Mouse (Mus musculus): ENCODE data around the gene Fam49a.
"Not testable (repeated sequence)": the region's sequence is repeated elsewhere in the genome, so short reads cannot be mapped to it uniquely, and the experiment has no call there.

The Fam49a gene

GRCm38 (mm10) chr12:12261987-12262971, at the start of gene Fam49a:
TSS of gene Fam49a (plus strand) at chr12:12262139.
- peak; percentile 78 for DNase-seq

GRCm38 (mm10) chr12:12213536-12213935, 48.4 kb upstream of the Fam49a start:
- DNase-seq, result no peak

GRCm38 (mm10) chr12:12218947-12219346, 43.0 kb upstream of the Fam49a start:
- no peak for DNase-seq

GRCm38 (mm10) chr12:12220755-12221496, 41.0 kb upstream of the Fam49a start:
- peak; percentile 33 for DNase-seq

GRCm38 (mm10) chr12:12222585-12223290, 39.2 kb upstream of the Fam49a start:
- DNase-seq, result no peak

GRCm38 (mm10) chr12:12223336-12223735, 38.6 kb upstream of the Fam49a start:
- DNase-seq, result no peak

GRCm38 (mm10) chr12:12225706-12226105, 36.2 kb upstream of the Fam49a start:
- DNase-seq, result peak; percentile 55

- DNase-seq, result no peak
Observed at GRCm38 (mm10) chr12:12227594-12227993, 34.3 kb upstream of the Fam49a start.

- DNase-seq, result no peak
Observed at GRCm38 (mm10) chr12:12230031-12230557, 31.8 kb upstream of the Fam49a start.

- no peak for DNase-seq
Observed at GRCm38 (mm10) chr12:12232097-12232496, 29.8 kb upstream of the Fam49a start.

GRCm38 (mm10) chr12:12236978-12237377, 25.0 kb upstream of the Fam49a start:
- no peak for DNase-seq

GRCm38 (mm10) chr12:12239502-12239901, 22.4 kb upstream of the Fam49a start:
- DNase-seq, result no peak

- DNase-seq, result no peak
Observed at GRCm38 (mm10) chr12:12243148-12243547, 18.8 kb upstream of the Fam49a start.

- DNase-seq, result not testable (repeated sequence)
Observed at GRCm38 (mm10) chr12:12247023-12247422, 14.9 kb upstream of the Fam49a start.

GRCm38 (mm10) chr12:12249521-12249920, 12.4 kb upstream of the Fam49a start:
- DNase-seq, result no peak

GRCm38 (mm10) chr12:12253526-12253925, 8.4 kb upstream of the Fam49a start:
- no peak for DNase-seq

GRCm38 (mm10) chr12:12254139-12254538, 7.8 kb upstream of the Fam49a start:
- DNase-seq, result no peak

GRCm38 (mm10) chr12:12260979-12261960, 669 bp upstream of the Fam49a start:
- DNase-seq, result no peak

GRCm38 (mm10) chr12:12263371-12263791, 1.4 kb downstream of the Fam49a start:
- peak; percentile 43 for DNase-seq

- DNase-seq, result no peak
Observed at GRCm38 (mm10) chr12:12264151-12264550, 2.2 kb downstream of the Fam49a start.

- no peak for DNase-seq
Observed at GRCm38 (mm10) chr12:12266552-12266951, 4.6 kb downstream of the Fam49a start.
